Mouse (Mus musculus) forebrain, postnatal 0 days (tissue): ENCODE measurements around the gene Pvr. TPM values are rescaled to one million over a fixed set of nuclear protein-coding genes. Genes with fewer than 3 reads are reported as not detected.

Experiments used
- ATAC-seq: fragments of 200-750 bp; cut with Nextera tagmentation; 2 replicates; pipeline ENCODE4 v1.8.0; 2017; ENCODE audit warnings: mild to moderate bottlenecking, moderate library complexity
- DNase-seq: peaks from one replicate; pipeline ENCODE4 v3.0.0-alpha.2; 2015
- H3K27ac ChIP-seq: fragments of 300-500 bp; sonication (generic); 2 replicates; pipeline ENCODE4 v1.5.1; 2014; ENCODE audit warnings: low read depth, mild to moderate bottlenecking, antibody characterized with exemption, low read length, moderate library complexity, mixed read lengths
- H3K27me3 ChIP-seq: fragments of 300-500 bp; sonication (generic); 2 replicates; pipeline ENCODE4 v1.6.1; 2014; ENCODE audit warnings: mild to moderate bottlenecking, low read length, mixed read lengths; ENCODE audit not compliant: insufficient read depth
- H3K36me3 ChIP-seq: fragments of 300-500 bp; sonication (generic); 2 replicates; pipeline ENCODE4 v1.6.1; 2014; ENCODE audit warnings: mild to moderate bottlenecking, moderate library complexity; ENCODE audit not compliant: insufficient read depth
- H3K4me1 ChIP-seq: fragments of 300-500 bp; sonication (generic); 2 replicates; pipeline ENCODE4 v1.6.1; 2014; ENCODE audit warnings: antibody characterized with exemption; ENCODE audit not compliant: insufficient read depth
- H3K4me2 ChIP-seq: fragments of 300-500 bp; sonication (generic); 2 replicates; pipeline ENCODE4 v1.6.1; 2014; ENCODE audit warnings: low read depth, mild to moderate bottlenecking, moderate library complexity
- H3K4me3 ChIP-seq: fragments of 300-500 bp; sonication (generic); 2 replicates; pipeline ENCODE4 v1.5.1; 2014; ENCODE audit warnings: low read depth, low read length, mixed read lengths
- H3K9ac ChIP-seq: fragments of 300-500 bp; sonication (generic); 2 replicates; pipeline ENCODE4 v1.6.1; 2014; ENCODE audit warnings: mild to moderate bottlenecking
- H3K9me3 ChIP-seq: fragments of 300-500 bp; sonication (generic); 2 replicates; pipeline ENCODE4 v1.6.1; 2016; ENCODE audit warnings: low read length
- CTCF ChIP-seq: sonication (generic); IDR thresholded peaks from 2 replicates; pipeline ENCODE4 v1.5.1; 2016; ENCODE audit warnings: antibody characterized with exemption, control low read depth, low read depth
- WGBS: fragments of 180-500 bp; shearing (Covaris S2); extraction: QIAGEN DNeasy Blood & Tissue Kit; methylation state at CpG from one replicate; pipeline ENCODE4 v1.1.7; 2014; 5-methylcytosine and 5-hydroxymethylcytosine counted together
- polyA plus RNA-seq: library from polyadenylated mRNA; unstranded; fragments of >200 nt; fragmentation: Nextera tagmentation; extraction: Ambion mirVana; gene quantifications from 2 replicates; pipeline ENCODE4 v1.2.1, GENCODE M21; 2015
- total RNA-seq: library from RNA; depleted of rRNA; stranded (reverse); fragments of >200 nt; gene quantifications from 2 replicates; pipeline ENCODE4 v1.2.3, GENCODE M21; 2014

The Pvr gene
- total and polyA plus RNA-seq, 2 experiments from 2014 or later, result 6.1 to 12.8 TPM

GRCm38 (mm10) chr7:19955861-19956260 lies 34.9 kb upstream of the Pvr start:
- 83% methylated on average over 4 of the region's 4 CpGs for WGBS
- Histone ChIP-seq H3K4me2 (no peak overlapping the region), H3K4me3 (no peak overlapping the region), H3K9ac (no peak overlapping the region), H3K27me3 (no peaks in the 10 kb centered on the region), H3K36me3 (no peaks in the 10 kb centered on the region), H3K27ac (no peak overlapping the region), H3K9me3 (no peaks in the 10 kb centered on the region), H3K4me1 (no peaks in the 10 kb centered on the region)
- no peak for ATAC-seq
- DNase-seq, result no peak
- no peak for TF ChIP-seq CTCF

GRCm38 (mm10) chr7:19953054-19953453 lies 32.1 kb upstream of the Pvr start:
- ATAC-seq (no peak), DNase-seq (no peak)
- WGBS, result 61% methylated on average over 9 of the region's 9 CpGs
- no peak overlapping the region for H3K4me2 ChIP-seq
- H3K36me3 ChIP-seq, result no peaks in the 10 kb centered on the region
- no peak overlapping the region for H3K9ac ChIP-seq
- no peak for TF ChIP-seq CTCF
- no peaks in the 10 kb centered on the region for H3K27me3 ChIP-seq
- H3K4me1 ChIP-seq, result no peaks in the 10 kb centered on the region
- no peak overlapping the region for H3K4me3 ChIP-seq
- H3K27ac ChIP-seq, result no peak overlapping the region
- no peaks in the 10 kb centered on the region for H3K9me3 ChIP-seq

DNA sequence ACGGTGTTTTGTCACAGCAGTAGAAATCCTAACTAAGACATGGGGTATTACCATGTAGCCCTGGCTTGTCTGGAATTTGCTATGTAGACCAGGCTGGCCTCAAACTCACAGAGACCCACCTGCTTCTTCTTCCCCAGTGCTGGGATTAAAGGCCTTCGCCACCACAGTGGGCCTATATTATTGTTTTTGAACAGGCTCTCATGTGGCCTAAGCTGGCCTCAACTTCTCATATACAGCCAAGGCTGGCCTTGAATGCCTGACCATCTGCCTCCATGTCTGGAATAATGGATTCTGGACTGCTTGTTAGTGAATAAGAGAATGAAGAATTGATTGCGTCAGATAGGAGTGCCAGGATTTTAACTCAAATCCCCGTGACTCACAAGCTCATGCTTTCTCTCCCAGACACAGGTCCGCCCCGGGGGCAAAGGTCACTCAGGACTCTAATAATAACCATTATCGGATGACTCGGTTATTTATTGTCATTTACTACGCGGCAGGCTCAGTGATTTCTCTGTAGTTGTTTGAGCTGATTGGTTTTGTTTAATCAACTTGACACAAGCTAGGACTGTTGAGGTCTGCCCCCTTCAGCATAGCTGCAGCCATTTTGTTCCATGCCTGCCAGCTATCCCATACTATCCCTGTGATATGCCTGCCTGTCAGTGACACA lies 31.5 kb upstream of the Pvr start:
- TF ChIP-seq CTCF, result no peak
- WGBS, result 62% methylated on average over 10 of the region's 10 CpGs
- no peak for ATAC-seq
- Histone ChIP-seq H3K9me3 (no peaks in the 10 kb centered on the region), H3K9ac (no peak overlapping the region), H3K36me3 (no peaks in the 10 kb centered on the region), H3K4me2 (no peak overlapping the region), H3K4me3 (no peak overlapping the region), H3K4me1 (no peaks in the 10 kb centered on the region), H3K27ac (no peak overlapping the region), H3K27me3 (no peaks in the 10 kb centered on the region)
- DNase-seq, result no peak

DNA sequence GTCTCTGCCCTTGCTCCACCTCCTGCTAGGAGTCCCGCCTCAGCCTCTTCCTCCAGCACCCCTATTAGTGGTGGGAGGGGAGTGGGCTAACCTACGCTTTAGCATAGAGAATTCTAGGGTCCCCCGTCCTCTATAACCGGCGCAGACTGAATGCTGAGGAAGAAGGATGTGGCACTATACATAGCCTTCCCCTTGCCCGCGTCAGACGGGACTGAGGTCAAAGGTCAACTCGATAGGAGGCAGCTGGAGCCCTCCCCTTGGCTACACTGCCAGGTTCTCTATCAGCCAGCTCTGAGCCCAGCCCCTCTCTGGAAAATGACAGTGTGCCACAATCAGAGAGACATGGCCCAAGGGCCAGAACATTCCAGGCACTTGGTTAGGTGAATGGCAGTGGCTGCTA lies 29.6 kb upstream of the Pvr start, which contains the start of gene Igsf23:
Igsf23 (minus strand) TSS at position 168 of the 400 bp plus-strand sequence.
- Histone ChIP-seq H3K4me3 (no peak within 1 kb of the TSS), H3K9ac (no peak within 1 kb of the TSS), H3K4me2 (no peak within 1 kb of the TSS), H3K4me1 (no peaks in the 10 kb centered on the region), H3K27me3 (no peaks in the 10 kb centered on the region), H3K36me3 (no peaks in the 10 kb centered on the region), H3K9me3 (no peaks in the 10 kb centered on the region), H3K27ac (no peak within 1 kb of the TSS)
- 80% methylated on average over 9 of the region's 9 CpGs for WGBS
- TF ChIP-seq CTCF, result no peak
- ATAC-seq (no peak), DNase-seq (no peak)

DNA sequence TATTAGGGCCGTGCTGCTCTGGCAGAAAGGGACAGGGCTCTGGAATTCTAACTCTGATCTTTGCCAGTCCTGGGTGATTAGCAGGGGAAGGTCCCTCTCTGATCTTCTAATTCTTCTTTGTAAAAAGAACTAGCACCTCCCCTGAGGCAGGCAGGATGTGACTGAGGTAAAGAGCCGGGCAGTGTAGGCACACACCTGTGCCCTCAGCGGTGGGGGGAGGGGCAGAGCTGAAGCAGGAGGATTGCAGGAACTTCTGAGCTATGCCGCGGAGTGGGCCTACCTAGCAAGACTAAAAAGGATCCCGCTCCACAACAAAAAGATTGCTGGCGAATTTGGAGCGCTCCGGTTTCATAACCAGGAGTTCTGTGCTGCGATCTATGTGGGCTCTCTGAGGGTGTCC lies 29.0 kb upstream of the Pvr start:
- DNase-seq, result no peak
- ATAC-seq, result no peak
- Histone ChIP-seq H3K9ac (no peak overlapping the region), H3K4me1 (no peaks in the 10 kb centered on the region), H3K9me3 (no peaks in the 10 kb centered on the region), H3K4me2 (no peak overlapping the region), H3K4me3 (no peak overlapping the region), H3K27ac (no peak overlapping the region), H3K36me3 (no peaks in the 10 kb centered on the region), H3K27me3 (no peaks in the 10 kb centered on the region)
- WGBS, result 71% methylated on average over 10 of the region's 10 CpGs
- TF ChIP-seq CTCF, result no peak

- no peak for ATAC-seq
Measured at GRCm38 (mm10) chr7:19948956-19949355, 28.0 kb upstream of the Pvr start.

GRCm38 (mm10) chr7:19945821-19946515 lies 25.0 kb upstream of the Pvr start:
- Histone ChIP-seq H3K4me1 (no peaks in the 10 kb centered on the region), H3K9me3 (no peaks in the 10 kb centered on the region), H3K27me3 (no peaks in the 10 kb centered on the region), H3K4me3 (no peak overlapping the region), H3K27ac (no peak overlapping the region), H3K4me2 (no peak overlapping the region), H3K36me3 (no peaks in the 10 kb centered on the region), H3K9ac (no peak overlapping the region)
- ATAC-seq (no peak), DNase-seq (no peak)
- no peak for TF ChIP-seq CTCF
- 88% methylated on average over 13 of the region's 13 CpGs for WGBS

More at GRCm38 (mm10) chr7:19948956-19949355, 28.0 kb upstream of the Pvr start:
- no peak for DNase-seq
- 82% methylated on average over 12 of the region's 12 CpGs for WGBS
- H3K27me3 ChIP-seq, result no peaks in the 10 kb centered on the region
- no peaks in the 10 kb centered on the region for H3K36me3 ChIP-seq
- TF ChIP-seq CTCF, result no peak
- no peak overlapping the region for H3K4me2 ChIP-seq
- H3K27ac ChIP-seq, result no peak overlapping the region
- no peak overlapping the region for H3K4me3 ChIP-seq
- no peaks in the 10 kb centered on the region for H3K9me3 ChIP-seq
- H3K9ac ChIP-seq, result no peak overlapping the region
- no peaks in the 10 kb centered on the region for H3K4me1 ChIP-seq
